Mouse (Mus musculus) G1E (cell line): Measurements from ENCODE around the gene Mrgbp.

ENCODE experiments used
- CTCF ChIP-seq: IDR thresholded peaks from 2 replicates; pipeline ENCODE4 v1.5.1; 2012; ENCODE audit warnings: low read depth, low read length, inconsistent platforms, mixed read lengths
- GATA1 ChIP-seq: IDR thresholded peaks from 2 replicates; pipeline ENCODE4 v1.6.1; 2012; ENCODE audit warnings: borderline replicate concordance, low read length, inconsistent platforms, mixed read lengths
- TAL1 ChIP-seq: conservative IDR thresholded peaks from 2 replicates; pipeline ENCODE4 v1.6.1; 2012; ENCODE audit warnings: low read depth, low read length, inconsistent platforms, mixed read lengths

GRCm38 (mm10) chr2:180597490-180597889, 16.4 kb downstream of the Mrgbp start, which contains the start of gene Col9a3:
- no peak for TF ChIP-seq CTCF
- no peak for TF ChIP-seq GATA1
- no peak for TF ChIP-seq TAL1
